Mouse (Mus musculus) heart, adult 2 months (tissue): ENCODE results near the gene Inhbb.

Experiments
- CTCF ChIP-seq: fragments of 200-600 bp; IDR thresholded peaks from 2 replicates; pipeline ENCODE4 v1.8.1; 2022; ENCODE audit warnings: antibody characterized with exemption, mild to moderate bottlenecking, moderate library complexity
- EP300 ChIP-seq: fragments of 200-500 bp; IDR thresholded peaks from 2 replicates; pipeline ENCODE4 v1.6.1; 2011; ENCODE audit warnings: low read depth, low read length, control low read depth; ENCODE audit not compliant: insufficient read depth

- no peak for TF ChIP-seq EP300
- no peak for TF ChIP-seq CTCF
Measured at GRCm38 (mm10) chr1:119438105-119438637, 16.1 kb upstream of the Inhbb start.
